Mouse (Mus musculus): ENCODE data around the gene Obscn. TPM values are rescaled to one million over a fixed set of nuclear protein-coding genes. Genes with fewer than 3 reads are reported as not detected.

Gene Obscn
- polyA plus RNA-seq (2012; rRNA removed): 0.10 and 0.32 TPM in 2 replicates

GRCm38 (mm10) chr11:59135904-59136452, at the start of gene Obscn:
Gene Obscn, minus strand, starts transcription at chr11:59136402.

GRCm38 (mm10) chr11:59182864-59183331, 46.7 kb upstream of the Obscn start, which contains the start of gene Gjc2:
Gene Gjc2, minus strand, starts transcription at chr11:59183213.

GRCm38 (mm10) chr11:59163255-59164236, 27.3 kb upstream of the Obscn start, which contains the start of gene Iba57:
Gene Iba57, minus strand, starts transcription at chr11:59163739.

GRCm38 (mm10) chr11:58978027-58978705, 158.0 kb downstream of the Obscn start, which contains the start of gene Trim11:
Gene Trim11, plus strand, starts transcription at chr11:58978093.

GRCm38 (mm10) chr11:58954420-58955142, 181.6 kb downstream of the Obscn start, which contains the start of the genes Hist3h2a and Trim17:
Gene Hist3h2a, plus strand, starts transcription at chr11:58954685.
Gene Trim17, plus strand, starts transcription at chr11:58954685.

GRCm38 (mm10) chr11:58948542-58949479, 187.4 kb downstream of the Obscn start, which contains the start of gene Hist3h2ba:
Gene Hist3h2ba, plus strand, starts transcription at chr11:58948920.

Other genes with a start within 250 kb of the Obscn start
- gene Zfp39, start 232.2 kb downstream of the Obscn start, polyA plus RNA-seq (2012; rRNA removed): 4.9 and 5.1 TPM in 2 replicates
- 17.3 and 19.1 TPM in 2 replicates for gene Btnl10, start 218.5 kb downstream of the Obscn start, polyA plus RNA-seq (2012; rRNA removed)
- 67.3 and 77.9 TPM in 2 replicates for gene Rnf187, start 197.5 kb downstream of the Obscn start, polyA plus RNA-seq (2012; rRNA removed)
- gene Hist3h2ba, start 187.5 kb downstream of the Obscn start, polyA plus RNA-seq (2012; rRNA removed): 13.3 and 15.4 TPM in 2 replicates
- gene Hist3h2a, start 181.7 kb downstream of the Obscn start, polyA plus RNA-seq (2012; rRNA removed): 9.3 and 10.1 TPM in 2 replicates
- 0.05 and 0.09 TPM in 2 replicates for gene Trim17, start 181.7 kb downstream of the Obscn start, polyA plus RNA-seq (2012; rRNA removed)
- gene Trim11, start 158.3 kb downstream of the Obscn start, polyA plus RNA-seq (2012; rRNA removed): 7.3 and 8.5 TPM in 2 replicates
- gene Iba57, start 27.3 kb upstream of the Obscn start, polyA plus RNA-seq (2012; rRNA removed): 7.9 and 8.4 TPM in 2 replicates
- gene Gjc2, start 46.8 kb upstream of the Obscn start, polyA plus RNA-seq (2012; rRNA removed): 0.03 TPM in 2 replicates
- gene Guk1, start 55.8 kb upstream of the Obscn start, polyA plus RNA-seq (2012; rRNA removed): 36.1 and 41.5 TPM in 2 replicates
- gene Mrpl55, start 66.1 kb upstream of the Obscn start, polyA plus RNA-seq (2012; rRNA removed): 23.3 and 25.0 TPM in 2 replicates
- 23.5 and 24.0 TPM in 2 replicates for gene 2310033P09Rik, start 71.9 kb upstream of the Obscn start, polyA plus RNA-seq (2012; rRNA removed)
- gene Arf1, start 91.9 kb upstream of the Obscn start, polyA plus RNA-seq (2012; rRNA removed): 178 and 203 TPM in 2 replicates
- 0.02 TPM in 2 replicates for gene Wnt3a, start 154.3 kb upstream of the Obscn start, polyA plus RNA-seq (2012; rRNA removed)
- gene Wnt9a, start 170.5 kb upstream of the Obscn start, polyA plus RNA-seq (2012; rRNA removed): 0.10 and 0.21 TPM in 2 replicates
- gene Prss38, start 239.3 kb upstream of the Obscn start, polyA plus RNA-seq (2012; rRNA removed): not detected in 2 replicates